Mouse (Mus musculus) CH12.LX (cell line): ENCODE measurements at regions not wholly inside any gene's neighbourhood (a gene's known extent, or its start where the extent isn't known, plus 50 kb on each side); places are given as distances from the start of the nearest gene placed in this dataset.
A peak's percentile ranks its signal among the peaks of the same experiment; 100 is the strongest.

Source experiments
- DNase-seq: peaks from one replicate; pipeline ENCODE4 v3.0.0-alpha.2; 2013; ENCODE audit errors: extremely low read depth
- H3K27ac ChIP-seq: 2 replicates; pipeline ENCODE4 v1.5.1; 2012; ENCODE audit warnings: low read depth, mild to moderate bottlenecking, control low read depth, moderate library complexity; ENCODE audit not compliant: insufficient read depth
- H3K27me3 ChIP-seq: replicated peaks from 2 replicates; pipeline ENCODE3; 2012; ENCODE audit warnings: inconsistent platforms
- H3K36me3 ChIP-seq, 2 experiments: replicated peaks in 1 of 2; 2 replicates each; pipeline versions ENCODE3 to v1.6.1; 2012; ENCODE audit warnings: inconsistent platforms in 1 of 2, low read length in 1 of 2, mild to moderate bottlenecking in 1 of 2, mixed read lengths in 1 of 2, moderate library complexity in 1 of 2; ENCODE audit not compliant: control insufficient read depth in 1 of 2, insufficient read depth in 1 of 2
- H3K4me1 ChIP-seq, 2 experiments: 2 replicates each; pipeline ENCODE4 v1.6.1; 2012; ENCODE audit warnings: inconsistent platforms in 1 of 2, moderate library complexity in 1 of 2; ENCODE audit not compliant: insufficient read depth in 2 of 2, control insufficient read depth in 1 of 2
- H3K4me2 ChIP-seq: 2 replicates; pipeline ENCODE4 v1.6.1; 2012; ENCODE audit warnings: low read depth, mild to moderate bottlenecking, control low read depth; ENCODE audit not compliant: poor library complexity, insufficient read depth, severe bottlenecking
- H3K4me3 ChIP-seq, 3 experiments: fragments of 150-350 bp in 1 of 3; sonication (generic) in 1 of 3; replicated peaks in 1 of 3; 2 replicates each; pipeline versions ENCODE3 to v1.5.1; 2011 to 2012; ENCODE audit warnings: low read depth in 2 of 3, low read length in 2 of 3, mild to moderate bottlenecking in 2 of 3, moderate library complexity in 2 of 3, control low read depth in 1 of 3, improper control_type of control experiment in 1 of 3, inconsistent platforms in 1 of 3, mixed read lengths in 1 of 3; ENCODE audit not compliant: poor library complexity in 1 of 3
- H3K79me2 ChIP-seq: replicated peaks from 2 replicates; pipeline ENCODE4 v1.6.1; 2012; ENCODE audit warnings: mild to moderate bottlenecking, moderate library complexity; ENCODE audit not compliant: control insufficient read depth, poor library complexity, insufficient read depth, severe bottlenecking; ENCODE audit errors: extremely low read depth
- H3K9ac ChIP-seq: 2 replicates; pipeline ENCODE4 v1.6.1; 2012; ENCODE audit warnings: low read depth, mild to moderate bottlenecking, control low read depth, moderate library complexity; ENCODE audit not compliant: insufficient read depth
- H3K9me3 ChIP-seq: replicated peaks from 2 replicates; pipeline ENCODE3; 2012; ENCODE audit warnings: low read length, inconsistent platforms, mixed read lengths
- BHLHE40 ChIP-seq: IDR thresholded peaks from 2 replicates; pipeline ENCODE4 v1.6.1; 2011; ENCODE audit warnings: mild to moderate bottlenecking, low read depth, low read length, improper control_type of control experiment
- CHD1 ChIP-seq: IDR thresholded peaks from 2 replicates; pipeline ENCODE4 v1.6.1; 2012; ENCODE audit warnings: low read depth, low read length, improper control_type of control experiment, inconsistent platforms
- E2F4 ChIP-seq: IDR thresholded peaks from 2 replicates; pipeline ENCODE4 v1.6.1; 2011; ENCODE audit warnings: low read depth, low read length, improper control_type of control experiment; ENCODE audit not compliant: insufficient replicate concordance
- EP300 ChIP-seq: IDR thresholded peaks from 2 replicates; pipeline ENCODE4 v1.6.1; 2011; ENCODE audit warnings: low read length, improper control_type of control experiment
- ETS1 ChIP-seq: conservative IDR thresholded peaks from 2 replicates; pipeline ENCODE4 v1.6.1; 2012; ENCODE audit warnings: low read depth, mild to moderate bottlenecking, inconsistent platforms, low read length, improper control_type of control experiment, moderate library complexity
- GABPA ChIP-seq: IDR thresholded peaks from 2 replicates; pipeline ENCODE4 v1.6.1; 2012; ENCODE audit warnings: low read depth, low read length, improper control_type of control experiment, inconsistent platforms; ENCODE audit not compliant: insufficient replicate concordance
- JUN ChIP-seq: IDR thresholded peaks from 2 replicates; pipeline ENCODE4 v1.6.1; 2011; ENCODE audit warnings: low read depth, mild to moderate bottlenecking, low read length, improper control_type of control experiment, moderate library complexity; ENCODE audit not compliant: insufficient read depth
- MAFK ChIP-seq: IDR thresholded peaks from 2 replicates; pipeline ENCODE4 v1.6.1; 2011; ENCODE audit warnings: low read length, improper control_type of control experiment; ENCODE audit not compliant: insufficient replicate concordance
- MAX ChIP-seq: IDR thresholded peaks from 2 replicates; pipeline ENCODE4 v1.6.1; 2011; ENCODE audit warnings: low read length, improper control_type of control experiment
- MAZ ChIP-seq: IDR thresholded peaks from 2 replicates; pipeline ENCODE4 v1.6.1; 2012; ENCODE audit warnings: low read depth, mild to moderate bottlenecking, inconsistent platforms, low read length, improper control_type of control experiment, moderate library complexity
- NELFE ChIP-seq: IDR thresholded peaks from 2 replicates; pipeline ENCODE4 v1.6.1; 2011; ENCODE audit warnings: low read depth, low read length, improper control_type of control experiment
- PAX5 ChIP-seq: IDR thresholded peaks from 2 replicates; pipeline ENCODE4 v1.6.1; 2012; ENCODE audit warnings: low read length, inconsistent platforms, mixed read lengths
- POLR2A ChIP-seq: IDR thresholded peaks from 2 replicates; pipeline ENCODE4 v1.6.1; 2011; ENCODE audit warnings: low read depth, mild to moderate bottlenecking, improper control_type of control experiment, low read length
- POLR2AphosphoS2 ChIP-seq: IDR thresholded peaks from 2 replicates; pipeline ENCODE4 v1.6.1; 2011; ENCODE audit warnings: low read depth, low read length, improper control_type of control experiment
- USF2 ChIP-seq: conservative IDR thresholded peaks from 2 replicates; pipeline ENCODE4 v1.6.1; 2011; ENCODE audit warnings: low read depth, low read length, improper control_type of control experiment
- ZC3H11A ChIP-seq: IDR thresholded peaks from 2 replicates; pipeline ENCODE4 v1.6.1; 2012; ENCODE audit warnings: low read depth, mild to moderate bottlenecking, inconsistent platforms, low read length, improper control_type of control experiment
- dilution Hi-C: fragments of 300-500 bp; cut with MboI; formaldehyde crosslinking; loops from 2 replicates; pipeline ENCODE4 v1.14.3; 2020; ENCODE audit warnings: low sequenced_read_pairs; ENCODE audit not compliant: extremely low pct_unique_long_range_greater_than_20kb, extremely low pct_ligation_motif_present
- in situ Hi-C: fragments of 300-500 bp; cut with MboI; formaldehyde crosslinking; loops from 3 replicates; pipeline ENCODE4 v1.14.3; 2019; ENCODE audit warnings: low sequenced_read_pairs, low pct_ligation_motif_present, low pct_unique_long_range_greater_than_20kb, mixed read lengths

GRCm38 (mm10) chr2:51376597-51376996 is 227.7 kb upstream of the Rnd3 start:
- Histone ChIP-seq H3K27ac (no peak overlapping the region), H3K4me1 (peaks cover 0 to 7% of the 10 kb centered on the region in 2 experiments; a peak in 2 of 4 replicates), H3K36me3 (no peaks in the 10 kb centered on the region), H3K79me2 (no peaks in the 10 kb centered on the region), H3K27me3 (no peaks in the 10 kb centered on the region), H3K9me3 (no peaks in the 10 kb centered on the region), H3K9ac (no peak overlapping the region), H3K4me2 (no peak overlapping the region), H3K4me3 (no peak overlapping the region)
- in situ Hi-C loops (no loop called here), dilution Hi-C loops (no loop called here)
- DNase-seq = peak; percentile 17
- TF ChIP-seq BHLHE40 (peak; percentile 45), EP300 (no peak), GABPA (no peak)

GRCm38 (mm10) chr2:51374636-51375035 is 225.7 kb upstream of the Rnd3 start:
- in situ Hi-C loops (no loop called here), dilution Hi-C loops (no loop called here)

GRCm38 (mm10) chr2:51372771-51373170 is 223.9 kb upstream of the Rnd3 start:
- no peak overlapping the region for H3K27ac ChIP-seq
- H3K4me2 ChIP-seq = no peak overlapping the region
- no peaks in the 10 kb centered on the region for H3K36me3 ChIP-seq
- DNase-seq = no peak
- no peaks in the 10 kb centered on the region for H3K9me3 ChIP-seq
- H3K9ac ChIP-seq = no peak overlapping the region
- H3K79me2 ChIP-seq = no peaks in the 10 kb centered on the region
- in situ Hi-C loops = no loop called here
- TF ChIP-seq GABPA = no peak
- TF ChIP-seq NELFE = no peak
- no peak for TF ChIP-seq MAFK
- no peak for TF ChIP-seq MAX
- TF ChIP-seq E2F4 = no peak
- TF ChIP-seq BHLHE40 = no peak
- H3K27me3 ChIP-seq = no peaks in the 10 kb centered on the region
- H3K4me1 ChIP-seq = peaks cover 0 to 7% of the 10 kb centered on the region in 2 experiments; a peak in 2 of 4 replicates
- H3K4me3 ChIP-seq = no peak overlapping the region
- dilution Hi-C loops = no loop called here

More at GRCm38 (mm10) chr2:51374636-51375035, 225.7 kb upstream of the Rnd3 start:
- DNase-seq = no peak
- no peaks in the 10 kb centered on the region for H3K36me3 ChIP-seq
- H3K9me3 ChIP-seq = no peaks in the 10 kb centered on the region
- no peak overlapping the region for H3K9ac ChIP-seq
- no peaks in the 10 kb centered on the region for H3K79me2 ChIP-seq
- H3K27ac ChIP-seq = no peak overlapping the region
- peaks cover 0 to 7% of the 10 kb centered on the region in 2 experiments; a peak in 2 of 4 replicates for H3K4me1 ChIP-seq
- TF ChIP-seq E2F4 (no peak), PAX5 (no peak), POLR2AphosphoS2 (no peak), POLR2A (no peak), CHD1 (no peak), ZC3H11A (no peak), EP300 (no peak), JUN (no peak), USF2 (no peak), ETS1 (no peak), MAZ (no peak)
- no peak overlapping the region for H3K4me3 ChIP-seq
- H3K4me2 ChIP-seq = no peak overlapping the region
- no peaks in the 10 kb centered on the region for H3K27me3 ChIP-seq
